Mouse (Mus musculus) fibroblast of lung, adult 2 months (primary cell): ENCODE data around the gene Fbln2.

Source experiments
- DNase-seq: peaks from one replicate; pipeline ENCODE4 v3.0.0-alpha.2; 2011; ENCODE audit warnings: low read depth

Gene Fbln2

GRCm38 (mm10) chr6:91231000-91231399 is 18.7 kb downstream of the Fbln2 start:
- no peak for DNase-seq

- no peak for DNase-seq
Observed at GRCm38 (mm10) chr6:91231523-91231922, 19.3 kb downstream of the Fbln2 start.

- no peak for DNase-seq
Observed at GRCm38 (mm10) chr6:91233011-91233410, 20.8 kb downstream of the Fbln2 start.

- DNase-seq, result no peak
Observed at GRCm38 (mm10) chr6:91233424-91234015, 21.3 kb downstream of the Fbln2 start.

GRCm38 (mm10) chr6:91236006-91236405 is 23.8 kb downstream of the Fbln2 start:
- no peak for DNase-seq

GRCm38 (mm10) chr6:91236429-91236828 is 24.2 kb downstream of the Fbln2 start:
- DNase-seq, result no peak

- no peak for DNase-seq
Observed at GRCm38 (mm10) chr6:91237273-91237672, 25.0 kb downstream of the Fbln2 start.

GRCm38 (mm10) chr6:91240537-91240936 is 28.3 kb downstream of the Fbln2 start:
- no peak for DNase-seq

- DNase-seq, result no peak
Observed at GRCm38 (mm10) chr6:91240964-91241363, 28.7 kb downstream of the Fbln2 start.

GRCm38 (mm10) chr6:91243395-91243794 is 31.1 kb downstream of the Fbln2 start:
- no peak for DNase-seq

GRCm38 (mm10) chr6:91244331-91244730 is 32.1 kb downstream of the Fbln2 start:
- DNase-seq, result no peak

GRCm38 (mm10) chr6:91245331-91245730 is 33.1 kb downstream of the Fbln2 start:
- no peak for DNase-seq

GRCm38 (mm10) chr6:91247343-91247742 is 35.1 kb downstream of the Fbln2 start:
- no peak for DNase-seq

- DNase-seq, result no peak
Observed at GRCm38 (mm10) chr6:91248627-91249026, 36.4 kb downstream of the Fbln2 start.

GRCm38 (mm10) chr6:91249797-91250196 is 37.5 kb downstream of the Fbln2 start:
- no peak for DNase-seq

GRCm38 (mm10) chr6:91259440-91260120 is 47.3 kb downstream of the Fbln2 start:
- DNase-seq, result peak; percentile 60

- peak; percentile 46 for DNase-seq
Observed at GRCm38 (mm10) chr6:91260347-91260986, 48.2 kb downstream of the Fbln2 start.

GRCm38 (mm10) chr6:91260987-91261367 is 48.7 kb downstream of the Fbln2 start:
- DNase-seq, result no peak

GRCm38 (mm10) chr6:91265616-91266015 is 53.4 kb downstream of the Fbln2 start:
- no peak for DNase-seq

- no peak for DNase-seq
Observed at GRCm38 (mm10) chr6:91266647-91267046, 54.4 kb downstream of the Fbln2 start.

GRCm38 (mm10) chr6:91268318-91268717 is 56.1 kb downstream of the Fbln2 start:
- no peak for DNase-seq

GRCm38 (mm10) chr6:91277549-91277948 is 65.3 kb downstream of the Fbln2 start:
- DNase-seq, result no peak

GRCm38 (mm10) chr6:91278302-91278701 is 66.0 kb downstream of the Fbln2 start:
- no peak for DNase-seq
